Mouse (Mus musculus) CD4-positive, CD25-positive, alpha-beta regulatory T cell, adult 2 months (primary cell): ENCODE measurements around the gene Fxyd1.

Experiments used
- DNase-seq: peaks from one replicate; pipeline ENCODE4 v3.0.0-alpha.2; 2012; ENCODE audit warnings: low read depth, low spot score

The Fxyd1 gene

DNA sequence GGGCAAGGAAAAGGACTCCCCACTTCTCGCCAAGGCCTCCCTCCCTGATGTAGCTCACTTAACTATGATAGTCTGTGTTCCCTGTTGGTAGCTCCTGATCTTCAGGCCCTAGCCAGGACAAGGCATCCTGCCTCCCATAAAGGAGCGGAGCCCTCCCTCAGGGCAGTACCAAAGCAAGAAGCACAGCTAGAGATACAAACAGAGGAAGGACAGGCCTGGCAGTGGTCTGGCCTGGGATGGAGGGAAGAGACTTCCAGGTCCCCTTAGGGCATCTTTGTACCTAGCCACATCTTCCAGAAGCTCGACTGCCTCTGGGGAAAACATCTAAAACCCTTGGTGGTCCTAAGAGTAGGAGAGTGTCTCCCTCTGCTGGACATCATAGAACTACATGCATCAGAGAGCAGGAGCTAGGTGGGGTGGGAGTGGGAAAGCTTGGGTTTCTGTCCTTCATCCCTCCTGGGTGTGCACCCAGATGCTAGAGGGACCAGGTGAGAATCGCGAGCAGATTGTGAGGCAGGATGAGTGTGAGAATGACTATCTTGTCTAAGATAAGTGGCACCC lies 21.0 kb upstream of the Fxyd1 start:
- DNase-seq: peak; percentile 72

DNA sequence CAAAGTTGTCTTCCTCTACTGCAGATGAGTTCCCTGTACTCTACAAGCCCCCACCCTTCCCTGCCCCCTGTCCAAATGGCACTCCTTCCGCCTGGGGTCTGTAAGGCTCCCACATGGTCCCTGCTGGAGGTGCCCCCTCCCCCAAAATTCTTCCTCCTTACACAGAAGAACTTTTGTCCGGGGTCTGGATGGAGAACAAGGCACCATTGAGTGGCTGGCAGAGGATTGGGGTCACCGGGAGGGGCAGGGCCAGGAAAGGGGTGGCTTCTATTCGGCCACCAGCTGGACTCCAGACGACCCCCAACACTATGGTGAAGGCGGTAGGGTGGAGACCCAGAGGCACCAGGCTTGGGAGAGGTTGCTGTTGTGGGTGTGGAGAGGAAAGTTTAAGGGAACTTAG lies 20.5 kb upstream of the Fxyd1 start:
- no peak for DNase-seq

DNA sequence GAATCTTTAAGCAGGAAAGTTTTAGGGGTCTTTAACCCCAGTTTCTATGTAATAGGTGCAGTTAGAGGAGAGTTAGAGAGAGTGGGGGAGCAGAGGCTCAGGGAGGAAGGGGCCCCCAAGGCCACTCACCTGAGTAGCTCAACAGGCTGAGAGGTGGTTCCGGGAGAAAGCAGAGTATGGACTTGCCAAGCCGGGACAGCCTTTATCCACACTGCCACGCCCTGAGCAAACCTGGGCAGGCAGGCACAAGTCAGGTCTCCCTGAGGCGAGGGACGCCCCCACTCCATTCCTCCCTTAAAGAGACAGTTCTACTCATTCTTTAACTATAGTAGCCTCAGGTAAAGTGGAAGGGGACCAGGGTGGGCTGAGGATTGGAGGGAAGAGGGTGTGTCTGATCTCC lies 19.5 kb upstream of the Fxyd1 start, which contains the start of gene Fxyd3:
Gene Fxyd3 (minus strand): TSS at position 213 of the 400 bp plus-strand sequence.
- DNase-seq: no peak

DNA sequence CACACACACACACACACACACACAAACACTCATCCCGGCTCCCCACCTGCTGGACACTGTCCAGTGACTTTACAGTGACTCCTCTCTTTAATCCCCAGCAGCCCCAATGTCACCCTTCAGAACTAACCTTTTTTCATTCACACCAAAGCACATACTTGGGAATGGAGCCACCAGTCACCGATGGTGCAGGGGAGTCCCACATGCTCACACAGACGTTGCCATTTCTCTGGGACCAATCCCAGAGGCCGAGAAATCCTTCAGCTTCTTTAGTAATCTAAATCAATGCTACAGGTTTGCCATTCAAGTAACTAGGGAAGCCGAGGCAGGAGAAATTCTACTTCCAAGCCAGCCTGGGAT lies 17.7 kb upstream of the Fxyd1 start:
- no peak for DNase-seq

DNA sequence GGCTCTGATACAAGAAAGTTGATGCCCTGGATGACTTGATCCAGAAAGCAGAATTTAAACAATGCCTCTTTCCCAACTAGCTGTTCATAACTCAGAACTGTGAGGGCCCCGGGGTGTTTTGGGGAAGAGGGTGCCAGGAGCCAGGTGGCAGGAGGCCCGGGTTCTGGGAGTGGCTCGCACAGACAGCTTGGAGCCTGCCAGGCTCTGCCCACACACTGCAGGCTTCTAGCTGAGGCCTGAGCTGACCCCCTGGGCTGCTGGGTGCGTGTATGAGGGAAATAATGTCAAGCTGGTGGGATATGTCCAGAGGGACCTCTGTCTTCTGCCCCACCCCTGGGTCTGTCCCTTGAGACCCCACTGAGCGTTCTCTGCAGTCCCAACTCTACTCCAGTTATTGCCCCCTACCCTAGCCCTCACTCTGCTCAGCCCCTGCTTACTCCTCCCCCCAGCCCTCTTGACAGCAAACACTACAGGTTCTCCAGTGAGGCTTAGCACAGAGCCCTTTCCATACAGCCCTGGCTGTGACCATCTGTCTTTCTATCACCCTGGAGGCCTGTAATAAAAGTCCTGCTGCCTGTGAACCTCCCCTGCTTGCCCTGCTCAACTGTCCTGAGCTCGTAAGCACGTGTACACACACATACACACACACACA lies 17.2 kb upstream of the Fxyd1 start:
- DNase-seq: no peak

DNA sequence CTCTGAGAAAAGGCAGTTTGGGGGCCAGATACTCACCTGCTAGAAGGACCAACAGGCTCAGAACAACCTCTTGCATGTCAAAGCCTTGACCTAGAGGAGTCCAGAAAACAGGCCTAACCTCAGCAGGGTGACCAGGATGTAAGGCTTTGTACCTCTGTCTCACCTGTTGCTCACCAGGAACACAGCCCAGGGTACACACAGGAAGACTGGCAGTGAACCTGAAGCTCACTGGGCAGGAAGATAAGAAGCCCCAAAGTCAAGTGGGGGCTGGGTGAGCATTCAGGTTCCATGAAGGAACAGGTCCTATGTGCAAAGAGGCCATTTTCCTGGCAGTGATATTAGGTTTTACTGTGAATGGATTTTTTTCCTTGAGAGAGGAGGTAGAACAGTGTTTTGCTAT lies 16.5 kb upstream of the Fxyd1 start:
- no peak for DNase-seq

DNA sequence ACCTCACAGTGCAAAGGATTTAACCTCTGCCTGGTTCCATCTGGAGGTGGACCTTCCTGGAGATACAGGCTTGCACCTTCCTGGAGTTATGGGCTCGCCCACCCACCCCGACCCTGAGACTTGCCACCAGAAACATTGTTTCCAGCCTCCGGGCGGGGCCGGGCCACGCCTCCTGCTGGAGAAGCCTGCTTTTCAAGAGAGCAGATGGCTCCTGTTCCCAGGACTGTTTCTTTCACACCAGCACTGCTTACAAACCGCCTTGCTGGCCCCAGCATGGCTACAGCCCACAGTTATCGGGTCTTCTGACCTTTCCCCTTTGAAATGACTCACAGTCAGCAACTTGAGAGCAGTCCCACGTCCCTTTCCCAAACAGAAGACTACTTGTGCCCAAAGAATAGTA lies 15.3 kb upstream of the Fxyd1 start:
- DNase-seq: no peak

DNA sequence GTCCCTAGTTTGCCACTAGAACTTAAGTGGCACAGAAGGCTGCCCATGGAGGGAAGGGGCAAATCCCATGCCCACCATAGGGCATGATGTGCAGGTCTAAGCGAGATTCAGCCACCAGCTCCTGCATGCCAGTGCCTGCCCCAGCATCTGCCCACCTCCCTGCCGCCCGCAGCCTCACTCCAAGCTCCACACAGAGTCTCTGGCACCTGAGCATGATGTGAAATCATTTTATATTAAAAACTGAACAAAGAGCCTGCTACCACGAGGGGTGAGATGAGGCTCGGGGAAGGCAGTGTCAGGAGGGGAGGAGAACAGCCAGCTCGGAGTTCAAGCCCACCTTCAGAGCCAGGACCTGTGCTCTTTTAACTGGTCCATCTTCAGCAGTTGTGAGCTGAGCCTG lies 13.3 kb upstream of the Fxyd1 start:
- no peak for DNase-seq

DNA sequence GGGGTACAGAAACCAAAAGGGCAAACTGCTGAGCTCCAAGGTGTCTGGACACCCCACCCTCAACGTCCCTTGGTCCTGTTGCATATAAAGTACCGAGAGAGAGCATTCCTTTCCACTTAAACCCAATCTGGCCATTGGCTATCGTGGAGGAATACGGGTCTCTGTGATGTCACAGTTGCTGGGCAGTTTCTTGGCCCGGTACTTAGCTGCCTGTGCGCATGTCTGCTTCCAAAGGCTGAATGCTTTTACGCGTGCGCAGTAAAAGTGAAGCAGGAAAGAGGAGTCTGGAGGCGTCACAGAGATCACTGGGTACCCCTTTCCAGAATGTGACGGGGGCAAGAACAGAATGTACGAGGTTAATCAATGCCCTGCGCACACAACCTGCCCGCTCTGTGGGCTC lies 12.5 kb upstream of the Fxyd1 start:
- DNase-seq: no peak

DNA sequence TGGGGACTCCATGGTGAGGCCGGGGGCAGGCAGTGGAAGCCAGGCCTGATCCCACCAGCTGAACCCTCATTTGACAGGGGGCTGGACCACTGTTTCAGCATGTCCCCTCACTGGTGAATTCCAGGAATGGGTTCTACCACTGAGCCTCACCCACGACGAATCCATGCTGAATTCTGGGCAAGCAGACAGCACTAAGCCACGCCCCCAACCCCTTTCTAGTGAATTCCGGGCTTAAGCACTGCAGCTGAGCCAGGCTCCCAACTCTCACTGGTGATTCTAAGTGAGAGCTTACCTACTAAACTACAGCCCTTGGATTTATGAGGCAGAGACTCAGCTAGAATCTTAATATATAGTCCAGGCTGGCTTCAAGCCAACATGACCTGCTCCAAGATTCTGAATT lies 10.8 kb upstream of the Fxyd1 start:
- DNase-seq: no peak

DNA sequence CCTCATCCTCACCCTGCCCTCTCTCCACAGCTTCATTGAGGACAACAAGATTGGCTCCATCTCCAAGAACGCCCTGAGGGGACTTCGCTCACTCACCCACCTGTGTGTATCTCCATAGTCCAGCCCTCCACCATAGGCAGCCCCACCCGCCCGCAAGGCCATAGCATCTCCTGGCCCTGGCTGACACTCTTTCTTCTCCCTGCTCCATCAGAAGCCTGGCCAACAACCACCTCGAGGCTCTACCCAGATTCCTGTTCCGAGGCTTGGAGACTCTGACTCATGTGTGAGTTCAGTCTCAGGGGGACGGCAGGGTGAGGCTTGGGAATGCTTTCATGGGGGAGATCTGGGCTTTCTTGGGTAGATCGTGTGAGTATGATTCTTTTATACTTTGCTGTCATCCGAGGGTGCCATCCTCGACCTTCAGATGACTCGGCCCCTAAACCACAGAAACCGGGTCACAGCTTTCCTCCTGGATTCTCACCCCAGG lies 6.1 kb upstream of the Fxyd1 start:
- DNase-seq: no peak

DNA sequence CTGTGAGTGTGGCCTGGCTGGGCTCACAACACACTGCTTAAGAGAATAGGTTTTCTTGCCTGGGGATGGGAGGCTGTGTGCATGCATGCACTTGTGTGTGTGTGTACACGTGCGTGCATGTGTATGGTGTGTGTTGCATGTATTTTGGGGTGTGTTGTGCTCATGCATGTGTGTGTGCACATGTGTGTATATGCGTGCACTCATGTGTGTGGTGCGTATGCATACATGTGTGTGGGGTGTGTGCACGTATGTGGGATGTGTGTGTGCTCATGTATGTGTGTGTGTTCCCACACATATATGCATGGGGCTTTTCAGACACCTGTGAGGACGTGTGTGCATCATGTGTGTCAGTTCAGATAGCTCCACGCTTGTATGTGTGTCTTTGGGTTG lies 3.6 kb upstream of the Fxyd1 start:
- DNase-seq: no peak

DNA sequence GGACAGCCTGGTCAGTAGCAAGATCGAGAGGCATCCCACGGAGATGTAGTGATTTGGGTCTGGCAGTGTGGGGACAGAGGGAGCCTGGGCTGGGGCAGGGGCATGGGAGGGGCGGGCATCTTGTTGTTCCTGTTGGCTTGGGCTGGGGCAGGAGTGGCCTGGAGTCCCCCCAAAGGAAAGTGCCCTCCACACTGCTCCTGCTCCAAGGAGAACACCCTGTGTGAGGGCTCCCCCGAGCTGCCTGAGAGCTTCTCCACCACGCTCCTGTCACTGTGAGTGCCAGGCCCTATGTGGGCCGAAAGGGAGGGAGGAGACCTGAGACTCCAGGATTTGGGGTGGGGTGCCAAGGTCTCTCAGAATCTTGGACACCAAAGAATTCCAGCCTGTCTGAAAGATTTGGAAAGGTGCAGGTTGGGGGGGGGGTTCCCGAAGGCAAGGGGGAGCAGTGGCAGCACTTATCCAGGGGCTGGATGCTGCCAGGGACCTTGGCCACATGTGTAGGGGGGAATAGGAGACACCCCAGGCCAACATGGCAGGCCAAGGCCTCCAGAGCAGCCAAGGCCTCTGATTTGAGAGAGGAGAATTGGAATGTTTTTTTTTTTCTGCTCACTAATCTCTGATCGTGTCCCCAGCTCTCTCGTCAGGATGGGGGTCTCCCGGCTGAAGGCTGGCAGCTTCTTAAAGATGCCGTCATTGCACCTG lies 3.1 kb upstream of the Fxyd1 start:
- DNase-seq: no peak

DNA sequence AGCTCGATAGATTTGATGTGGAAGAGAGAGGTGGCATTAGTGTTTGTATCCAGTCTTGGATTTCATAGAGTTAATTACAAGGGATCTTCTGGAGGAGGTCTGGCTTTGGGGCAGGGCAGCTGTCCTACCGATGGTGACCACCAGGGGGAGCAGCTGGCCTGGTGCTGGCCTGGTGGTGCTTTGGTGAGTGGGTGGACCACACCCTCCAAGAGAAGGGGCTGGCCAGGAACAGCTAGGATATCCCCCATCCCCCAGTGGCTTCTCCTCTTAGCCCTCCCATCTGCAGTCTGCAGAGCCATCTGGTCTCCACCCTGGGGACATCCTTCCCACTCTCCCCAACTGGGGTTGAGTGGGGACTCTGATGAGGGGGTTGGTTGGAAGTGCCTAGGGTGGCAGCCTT lies 2.1 kb upstream of the Fxyd1 start, which contains the start of gene Lgi4:
Gene Lgi4 (plus strand): TSS at position 235 of the 400 bp plus-strand sequence.
- DNase-seq: peak; percentile 85

DNA sequence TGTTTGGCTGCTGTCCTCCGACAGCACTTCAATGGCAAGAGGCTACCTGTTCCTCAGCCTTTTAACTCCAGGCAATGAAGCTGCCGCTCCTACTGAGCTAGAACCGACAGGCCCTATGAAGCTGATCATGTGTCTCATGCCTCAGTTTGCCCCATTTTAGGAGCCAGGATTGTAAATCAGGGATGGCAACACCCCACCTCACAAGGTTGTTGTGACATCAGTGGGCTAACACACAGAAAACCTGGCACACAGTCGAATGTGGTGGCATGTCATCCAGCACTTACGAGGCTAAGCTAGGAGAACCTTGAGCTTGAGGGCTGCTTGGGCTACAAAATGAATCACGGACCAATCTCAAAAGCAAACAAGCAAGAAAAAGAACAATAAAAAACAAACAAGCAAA lies 1.2 kb upstream of the Fxyd1 start:
- DNase-seq: no peak

DNA sequence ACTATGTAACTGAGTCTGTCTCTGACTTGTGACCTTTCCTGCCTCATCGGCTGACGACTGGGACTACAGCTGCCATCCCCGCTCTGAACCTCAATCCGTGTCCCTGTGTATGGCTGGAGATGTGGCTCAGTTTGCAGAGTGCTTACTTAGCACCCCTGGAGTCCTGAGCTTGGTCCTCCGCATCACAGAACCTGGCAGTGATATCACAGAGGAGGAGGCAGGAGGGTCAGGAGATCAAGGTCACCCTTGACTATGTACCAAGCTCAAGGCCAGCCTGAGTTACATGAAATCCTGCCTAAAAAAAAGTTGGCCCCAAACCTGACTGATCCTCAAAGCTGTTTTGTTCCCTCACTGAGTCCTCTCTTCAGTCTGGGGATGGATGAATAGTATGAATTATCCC lies 731 bp upstream of the Fxyd1 start:
- DNase-seq: no peak

DNA sequence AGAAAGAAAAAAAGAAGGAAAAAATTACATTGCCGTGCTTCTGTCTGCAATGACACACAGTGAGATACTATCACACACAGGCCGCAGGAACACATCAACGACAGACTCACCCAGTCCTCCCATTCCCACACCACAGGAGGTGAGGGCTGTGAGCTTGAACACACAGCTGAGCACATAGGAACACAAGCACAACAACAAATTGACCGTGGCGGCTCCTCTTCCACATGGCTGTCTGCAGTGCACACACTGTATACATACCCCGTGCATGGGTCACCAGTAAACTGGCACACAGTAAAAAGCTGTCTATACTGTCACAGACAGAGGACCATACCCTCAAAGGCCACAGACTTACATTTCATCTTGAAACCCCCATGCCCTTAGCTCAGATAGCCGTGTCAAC lies 551 bp downstream of the Fxyd1 start:
- no peak for DNase-seq

DNA sequence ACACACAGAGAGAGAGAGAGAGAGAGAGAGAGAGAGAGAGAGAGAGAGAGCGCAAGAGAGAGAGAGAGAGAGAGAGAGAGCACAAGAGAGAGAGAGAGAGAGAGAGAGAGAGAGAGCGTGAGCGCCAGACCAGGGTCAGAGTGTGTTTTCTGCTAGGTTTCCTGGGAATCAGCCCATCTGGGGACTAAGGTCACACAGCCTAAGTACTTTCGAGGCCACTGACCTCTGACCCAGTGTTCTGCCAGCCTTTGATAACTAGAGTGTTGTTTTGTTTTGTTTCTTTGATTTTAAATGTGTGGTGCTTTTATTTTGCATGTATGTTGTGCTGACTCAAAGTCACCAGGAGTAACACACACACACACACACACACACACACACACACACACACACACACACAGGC lies 1.1 kb downstream of the Fxyd1 start:
- no peak for DNase-seq

DNA sequence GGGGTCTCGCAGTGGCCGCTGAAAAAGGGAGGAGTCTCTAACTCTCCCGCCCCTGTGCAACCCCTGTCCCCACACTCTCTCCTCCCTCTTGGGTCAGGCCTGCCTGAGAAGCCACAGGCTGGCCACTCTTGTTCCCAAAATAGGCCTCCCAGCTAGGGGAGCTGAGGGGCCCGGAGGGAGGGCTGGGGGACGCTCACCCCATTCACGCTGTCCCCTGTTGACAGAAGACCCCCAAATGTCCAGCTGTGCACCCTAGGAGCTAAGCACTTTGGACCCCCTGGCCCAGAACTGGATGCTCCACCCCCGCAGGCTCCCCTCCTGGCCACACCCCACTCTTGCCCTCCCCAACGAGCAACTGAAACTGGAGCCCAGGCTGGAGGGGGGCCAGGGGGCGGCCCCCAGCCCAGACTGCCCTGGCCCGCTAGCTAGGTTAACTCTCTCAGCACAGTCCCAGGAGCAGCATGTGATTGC lies 1.6 kb downstream of the Fxyd1 start:
- DNase-seq: no peak

DNA sequence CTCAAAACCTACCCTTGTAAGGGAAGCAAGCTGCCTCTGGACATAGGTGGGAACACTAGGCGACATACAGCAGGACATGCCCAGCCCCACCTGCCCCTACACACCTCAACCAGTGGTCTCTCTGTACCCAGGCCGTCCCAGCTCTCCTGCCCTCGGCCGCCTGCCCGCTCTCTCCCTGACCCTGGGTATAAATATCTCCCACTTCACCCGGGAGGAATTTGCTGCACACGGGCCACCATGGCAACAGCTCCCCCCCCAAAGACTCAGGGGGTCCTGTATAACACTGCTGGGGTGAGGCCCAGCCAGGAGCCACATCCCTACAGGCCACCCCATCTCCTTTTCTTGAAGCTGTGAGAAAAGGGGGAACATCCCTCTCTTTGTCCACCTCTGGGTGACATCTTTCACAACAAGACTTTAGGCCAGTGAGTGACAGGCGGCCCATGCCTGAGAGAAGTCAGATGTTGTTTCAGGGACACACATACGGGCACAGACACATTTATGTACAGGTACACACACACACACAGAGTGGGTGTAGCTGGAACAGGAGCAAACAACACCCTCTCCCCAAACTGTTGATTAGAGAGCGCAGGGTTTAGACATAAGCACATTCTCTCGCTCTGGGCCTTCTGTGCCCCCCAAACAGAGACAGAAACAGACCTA lies 2.2 kb downstream of the Fxyd1 start:
- DNase-seq: no peak

DNA sequence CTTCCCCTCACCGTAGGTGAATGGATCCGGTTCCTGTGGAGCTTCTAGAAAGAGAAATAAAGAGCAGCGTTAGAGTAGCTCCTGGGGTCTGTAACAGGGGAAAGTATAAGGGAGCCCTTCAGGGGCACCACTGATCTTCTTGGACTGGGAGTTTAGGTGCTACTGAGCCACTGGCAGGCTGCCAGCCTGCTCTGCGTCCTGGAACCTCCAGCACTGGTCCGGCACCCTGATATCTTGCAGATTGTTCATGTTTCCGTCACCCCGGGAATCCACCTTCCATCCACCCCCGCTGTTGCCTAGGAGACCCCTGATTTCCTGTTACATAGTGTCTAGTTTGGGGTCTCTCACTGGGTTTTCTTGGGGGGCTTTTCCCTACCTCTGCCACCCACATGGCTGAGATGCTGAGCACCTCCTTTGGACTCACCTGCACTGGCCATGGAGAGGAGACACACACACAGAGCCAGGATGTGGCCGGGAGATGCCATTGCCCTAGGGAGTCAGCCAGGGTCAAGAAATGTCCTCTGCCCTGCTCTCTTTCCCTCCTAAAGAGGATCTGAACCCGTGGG lies 3.0 kb downstream of the Fxyd1 start:
- DNase-seq: no peak
